ENCODE assay signal across 9 mouse cellular contexts in genomic region chr11:52919231-52919960, GRCm38 (mm10).
DNase-seq lines count a peak whose midpoint lies in the region; ATAC-seq lines count a peak whose summit lies in the region.
"Had no signal": no experiment of that assay in that cellular context is flagged by ENCODE, and none has a peak within 500 bp of the region (broad histone marks: within the 10 kb centered on the region; RNA-seq: fewer than 3 reads in every experiment).

No protein-coding gene starts in this region.

- no peak for DNase-seq in hindbrain, embryonic 10.5 days (ENCODE audit: low spot score)
- peak; percentile 65 for DNase-seq in CD4-positive helper T cell, adult 2 months (ENCODE audit: low read depth, low spot score)
- peak; percentile 52 for DNase-seq in adrenal gland, postnatal 25 days
- DNase-seq in testis, postnatal 10 days (ENCODE audit: low spot score) = peak; percentile 88

- H3K9ac ChIP-seq in hindbrain, embryonic 13.5 days = 0 out of 2 replicates have a peak overlapping the region, but pooled peaks have one; percentile 7
- H3K9ac ChIP-seq in hindbrain, embryonic 16.5 days (ENCODE audit: low read depth, low read length) = no peak overlapping the region
- H3K9ac ChIP-seq in kidney, embryonic 14.5 days (ENCODE audit: low read depth, low read length) = no peak overlapping the region
- H3K9ac ChIP-seq: liver, embryonic 14.5 days had no signal

- H3K9me3 ChIP-seq in hindbrain, embryonic 13.5 days = peaks cover 6% of the 10 kb centered on the region; the same call in 1 of the 2 replicates
- no peaks in the 10 kb centered on the region for H3K9me3 ChIP-seq in hindbrain, embryonic 10.5 days
- H3K9me3 ChIP-seq in hindbrain, embryonic 16.5 days (ENCODE audit: control insufficient read depth, low read length) = peaks cover 2% of the 10 kb centered on the region; the same call in 1 of the 2 replicates
- H3K9me3 ChIP-seq in kidney, embryonic 14.5 days (ENCODE audit: control insufficient read depth, low read length) = no peaks in the 10 kb centered on the region

- H3K4me1 ChIP-seq in hindbrain, embryonic 13.5 days (replicated peaks) = peaks cover 12% of the 10 kb centered on the region
- H3K4me1 ChIP-seq in hindbrain, embryonic 10.5 days (replicated peaks) = 0 out of 2 replicates have a peak, but pooled peaks cover 5% of the 10 kb centered on the region
- peaks cover 9% of the 10 kb centered on the region for H3K4me1 ChIP-seq in hindbrain, embryonic 16.5 days (ENCODE audit: control insufficient read depth, insufficient read depth, low read depth, low read length)
- no peaks in the 10 kb centered on the region for H3K4me1 ChIP-seq in kidney, embryonic 14.5 days (ENCODE audit: control insufficient read depth, insufficient read depth, low read length)

- H3K27ac ChIP-seq in hindbrain, embryonic 13.5 days = no peak overlapping the region
- H3K27ac ChIP-seq in hindbrain, embryonic 10.5 days = no peak overlapping the region
- H3K27ac ChIP-seq in hindbrain, embryonic 16.5 days (ENCODE audit: low read depth, low read length) = no peak overlapping the region
- no peak overlapping the region for H3K27ac ChIP-seq in kidney, embryonic 14.5 days (ENCODE audit: low read depth, low read length)
- H3K27ac ChIP-seq: liver, embryonic 14.5 days had no signal

- H3K36me3 ChIP-seq in hindbrain, embryonic 13.5 days = no peaks in the 10 kb centered on the region
- H3K36me3 ChIP-seq in hindbrain, embryonic 10.5 days = no peaks in the 10 kb centered on the region
- no peaks in the 10 kb centered on the region for H3K36me3 ChIP-seq in hindbrain, embryonic 16.5 days (ENCODE audit: control insufficient read depth, insufficient read depth, low read length)
- H3K36me3 ChIP-seq in kidney, embryonic 14.5 days (ENCODE audit: control insufficient read depth, insufficient read depth, low read length) = no peaks in the 10 kb centered on the region

- peak overlapping the region; percentile 25; the same call in 1 of the 2 replicates for H3K4me2 ChIP-seq in hindbrain, embryonic 13.5 days
- H3K4me2 ChIP-seq in hindbrain, embryonic 16.5 days (ENCODE audit: low read length) = peak overlapping the region; percentile 24; the same call in 1 of the 2 replicates
- H3K4me2 ChIP-seq in kidney, embryonic 14.5 days (replicated peaks; ENCODE audit: low read depth, low read length) = no peak overlapping the region

- H3K27me3 ChIP-seq in hindbrain, embryonic 13.5 days = no peaks in the 10 kb centered on the region
- H3K27me3 ChIP-seq in hindbrain, embryonic 10.5 days (ENCODE audit: insufficient read depth, poor library complexity, severe bottlenecking) = no peaks in the 10 kb centered on the region
- H3K27me3 ChIP-seq in hindbrain, embryonic 16.5 days (replicated peaks; ENCODE audit: control insufficient read depth, insufficient read depth, low read length) = no peaks in the 10 kb centered on the region
- H3K27me3 ChIP-seq in kidney, embryonic 14.5 days (ENCODE audit: control insufficient read depth, insufficient read depth, low read length) = no peaks in the 10 kb centered on the region

- WGBS in hindbrain, embryonic 13.5 days = 39% methylated on average over 15 of the region's 15 CpGs
- WGBS in hindbrain, embryonic 10.5 days = 64% methylated on average over 15 of the region's 15 CpGs
- 24% methylated on average over 13 of the region's 15 CpGs for WGBS in hindbrain, embryonic 16.5 days
- WGBS in kidney, embryonic 14.5 days = 31% methylated on average over 15 of the region's 15 CpGs

- no peak overlapping the region for H3K4me3 ChIP-seq in hindbrain, embryonic 13.5 days
- H3K4me3 ChIP-seq in hindbrain, embryonic 10.5 days = no peak overlapping the region
- H3K4me3 ChIP-seq in hindbrain, embryonic 16.5 days (ENCODE audit: low read length) = no peak overlapping the region
- no peak overlapping the region for H3K4me3 ChIP-seq in kidney, embryonic 14.5 days (ENCODE audit: low read length)

- no peak for ATAC-seq in hindbrain, embryonic 13.5 days (ENCODE audit: low FRiP score)
- ATAC-seq in hindbrain, embryonic 16.5 days = peak; percentile 75
- no peak for ATAC-seq in megakaryocyte progenitor cell, adult 5-6 weeks (replicated peaks; ENCODE audit: poor library complexity)
- no peak for ATAC-seq in kidney, embryonic 14.5 days (ENCODE audit: low FRiP score, low TSS enrichment)
